Mouse (Mus musculus) adrenal gland, postnatal 25 days (tissue): Measurements from ENCODE around the gene S1pr2. TPM values are rescaled to one million over a fixed set of nuclear protein-coding genes. Genes with fewer than 3 reads are reported as not detected.

Experiments
- DNase-seq: peaks from one replicate; pipeline ENCODE4 v3.0.0; 2021; ENCODE audit warnings: mixed read lengths
- microRNA-seq, 2 experiments: library from miRNA; unstranded; fragments of <30 nt; microRNA quantifications; one replicate each; pipeline ENCODE4 v1.2.0; 2021
- total RNA-seq: library from RNA; stranded (reverse); gene quantifications from 2 replicates; pipeline ENCODE4 v1.2.3, GENCODE M21; 2021

The S1pr2 gene
- total RNA-seq, 1 experiment from 2014 or later: 16.9 TPM

DNA sequence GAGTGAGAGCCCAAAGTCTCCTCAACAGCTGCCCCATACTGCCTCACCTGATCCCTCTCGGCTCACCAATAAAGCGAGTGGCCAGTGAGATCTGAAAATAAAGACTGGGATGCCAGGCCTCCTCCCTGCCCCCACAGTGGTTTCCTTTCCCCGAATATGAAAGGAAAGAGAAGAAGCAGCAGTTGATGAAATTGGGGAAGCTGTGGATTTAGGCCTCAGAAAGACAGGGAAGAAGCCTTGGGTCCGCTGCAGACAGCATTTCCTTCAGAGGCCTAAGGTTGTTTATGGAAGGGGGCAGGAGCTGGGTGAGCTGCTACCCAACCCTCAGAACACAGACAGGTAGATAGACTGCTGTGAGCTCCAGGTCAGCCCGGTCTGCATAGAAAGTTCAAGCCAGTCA, 9.8 kb downstream of the S1pr2 start:
- DNase-seq: no peak

DNA sequence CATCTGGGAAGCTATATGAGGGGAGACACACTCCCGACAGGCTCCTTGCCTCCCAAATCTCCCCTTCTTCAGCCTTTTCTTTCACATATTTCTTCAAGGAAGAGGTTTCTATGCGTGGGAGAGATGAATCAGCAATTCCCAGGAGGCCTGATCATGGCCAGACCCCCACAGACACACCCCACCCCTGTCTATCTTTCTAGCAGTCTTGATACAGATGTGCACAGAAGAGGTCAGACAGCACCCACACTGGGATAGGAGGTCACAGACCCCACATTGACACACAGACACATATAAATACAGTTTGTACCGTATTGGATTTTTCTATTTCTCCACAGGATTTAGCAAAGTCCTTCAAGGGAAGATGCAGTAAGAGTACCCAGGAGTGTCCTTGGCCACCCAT, 10.6 kb downstream of the S1pr2 start:
- DNase-seq: no peak

DNA sequence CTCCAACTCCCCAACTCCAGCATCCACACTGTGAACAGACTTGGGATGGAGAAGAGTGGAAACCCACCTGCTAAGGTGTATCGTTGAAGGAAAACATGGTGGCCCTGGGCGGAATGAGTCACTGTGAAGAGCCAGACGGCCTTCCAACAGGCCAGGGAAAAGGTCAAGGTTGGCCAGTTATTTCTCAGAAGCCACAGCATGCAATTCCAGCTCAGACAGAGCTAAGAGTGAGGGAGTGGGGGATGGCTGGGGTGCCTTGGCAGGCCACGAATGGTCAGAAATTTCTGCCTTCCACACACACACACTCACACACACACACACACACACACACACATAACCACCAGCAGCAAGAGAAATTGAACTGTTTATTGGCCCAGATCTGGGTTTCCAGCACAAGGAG, 11.0 kb downstream of the S1pr2 start:
- DNase-seq: peak; percentile 58

DNA sequence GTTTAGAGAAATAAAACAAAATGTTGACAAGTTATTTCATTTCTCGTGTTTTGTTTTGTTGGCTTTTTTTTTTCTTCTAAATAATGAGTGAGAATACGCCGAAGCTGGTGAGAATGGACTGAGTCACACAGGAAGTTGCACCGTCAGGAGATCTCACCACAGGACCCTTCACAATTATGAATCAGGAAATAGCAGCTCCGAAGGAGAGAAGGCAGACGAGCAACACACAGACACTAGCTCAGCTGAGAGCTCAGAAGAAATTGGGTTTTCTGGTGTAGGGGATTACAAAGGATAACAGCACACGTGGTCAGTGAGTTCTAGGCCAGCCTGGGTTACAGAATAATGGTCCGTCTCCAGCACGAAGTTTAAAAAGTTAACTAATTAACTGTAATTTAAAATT, 15.0 kb downstream of the S1pr2 start:
- no peak for DNase-seq

DNA sequence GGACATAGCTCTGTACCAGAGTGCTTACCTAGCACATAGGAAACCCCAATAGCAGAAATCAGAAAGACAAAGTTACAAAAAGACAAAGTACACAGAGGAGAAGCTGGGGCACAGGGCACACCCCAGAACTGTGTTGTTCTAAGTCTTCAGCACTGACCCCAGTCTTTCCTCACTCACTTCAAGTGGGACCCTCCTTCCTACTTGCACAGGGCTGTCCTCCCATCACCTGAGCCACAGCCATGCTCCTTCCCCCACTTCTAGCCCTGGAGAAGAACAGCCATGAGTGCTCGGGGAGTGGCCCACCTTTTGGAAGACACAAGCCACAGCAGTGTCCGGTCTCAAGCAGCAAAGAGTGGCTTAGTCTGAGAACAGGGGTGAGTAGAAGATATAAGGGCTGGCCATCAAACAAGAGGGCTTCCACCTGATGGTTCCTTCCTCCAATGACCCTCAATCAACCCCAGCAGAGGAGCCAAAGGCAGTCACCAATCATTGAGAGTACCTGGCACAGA, 17.1 kb downstream of the S1pr2 start, which contains the start of gene Dnmt1:
Gene Dnmt1, minus strand, starts transcription at position 459 of the 509 bp plus-strand sequence.
- DNase-seq: no peak

DNA sequence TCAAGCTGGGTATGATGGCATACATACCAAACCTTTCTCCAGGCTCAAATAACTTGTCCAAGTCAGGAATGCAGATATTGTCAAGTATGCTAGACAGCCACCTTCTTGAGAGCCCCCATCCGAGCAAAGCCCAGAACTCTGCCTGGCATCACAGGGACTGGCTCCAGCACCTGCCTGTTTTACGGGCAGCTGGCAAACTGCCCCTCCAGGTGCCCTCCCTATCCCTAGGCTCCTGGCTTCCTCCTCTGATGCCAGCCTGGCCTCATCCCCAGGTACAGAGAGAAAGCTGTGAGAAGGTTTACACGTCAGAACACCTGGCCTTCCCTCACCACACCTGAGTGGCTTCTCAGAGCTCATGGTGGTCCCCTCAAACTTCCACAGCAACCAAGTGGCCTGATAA, 19.6 kb downstream of the S1pr2 start:
- DNase-seq: no peak

DNA sequence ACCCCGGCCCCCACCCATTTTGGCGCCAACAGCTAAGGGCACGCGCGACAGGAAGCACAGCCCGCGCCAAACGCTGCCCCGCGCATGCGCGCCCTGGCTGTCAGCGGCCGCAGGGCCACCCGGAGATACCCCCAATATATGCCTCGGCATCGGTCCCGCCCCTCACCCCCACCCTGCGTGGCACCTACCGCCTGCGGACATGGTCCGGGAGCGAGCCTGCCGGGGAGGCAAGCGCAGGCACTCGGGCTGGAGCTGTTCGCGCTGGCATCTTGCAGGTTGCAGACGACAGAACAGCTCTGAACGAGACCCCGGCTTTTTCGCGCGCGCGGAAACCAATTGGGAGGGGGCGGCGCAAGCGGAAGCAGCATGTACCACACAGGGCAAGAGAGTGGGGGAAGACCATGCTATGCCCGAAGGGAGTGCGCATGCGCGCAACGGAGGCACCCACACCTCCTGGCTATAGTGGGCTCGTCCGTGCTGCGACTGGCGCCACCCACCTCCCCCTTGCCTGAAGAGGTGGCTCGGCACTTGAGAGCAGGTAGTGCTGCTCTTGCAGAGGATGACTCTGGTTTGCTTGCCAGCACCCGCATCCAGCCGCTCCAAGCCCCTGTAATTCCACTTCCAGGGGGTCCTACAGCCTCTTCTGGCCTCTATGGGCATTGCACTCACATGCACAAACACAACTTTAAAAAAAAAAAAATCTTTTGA, 23.9 kb downstream of the S1pr2 start:
- peak; percentile 96 for DNase-seq

DNA sequence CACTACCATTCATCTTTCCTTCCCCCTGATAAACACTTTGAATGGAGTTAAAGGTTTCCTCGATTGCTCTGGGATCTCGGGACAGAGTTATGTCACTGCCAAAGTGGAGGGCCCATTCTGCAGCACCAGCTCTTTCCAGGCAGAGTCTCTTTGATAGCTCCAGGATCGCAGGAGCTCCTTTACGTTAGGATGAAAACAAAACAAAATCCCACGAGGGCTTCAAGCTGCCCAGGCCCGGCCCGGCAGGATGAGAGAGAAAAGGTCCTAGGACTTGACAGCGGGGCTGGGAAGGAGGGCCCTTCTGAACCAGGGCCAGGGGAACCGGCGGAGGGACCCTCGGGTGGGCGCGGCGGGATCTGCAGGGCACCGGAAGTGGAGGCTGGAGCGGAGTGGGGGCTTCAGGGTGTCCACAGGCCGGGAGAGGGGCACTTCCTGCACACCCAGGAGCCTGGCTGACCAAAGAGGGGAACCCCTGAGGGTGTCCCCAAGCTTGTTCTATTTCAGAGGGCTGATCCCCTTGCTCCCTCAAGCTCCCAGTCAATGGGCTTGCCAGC, 24.5 kb downstream of the S1pr2 start:
- DNase-seq: no peak

DNA sequence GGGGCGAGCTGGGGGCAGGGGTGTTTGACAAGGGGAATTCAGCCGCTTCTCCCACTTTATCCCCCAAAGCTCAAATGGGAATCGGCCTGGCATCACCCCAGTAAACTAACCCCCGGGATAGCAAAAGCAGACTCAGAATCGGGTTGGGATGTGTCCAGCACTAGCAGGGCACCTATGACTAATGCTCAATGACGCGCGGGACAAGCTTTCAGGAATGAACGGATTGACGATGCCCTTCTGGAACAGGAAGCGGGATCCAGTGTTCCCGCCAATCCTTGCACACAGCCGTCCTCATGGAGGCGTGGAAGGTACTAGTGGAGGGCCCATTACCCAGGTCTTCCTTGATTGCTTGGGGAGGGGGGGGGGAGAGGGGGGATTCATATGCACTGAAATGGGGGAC, 25.1 kb downstream of the S1pr2 start:
- peak; percentile 72 for DNase-seq

DNA sequence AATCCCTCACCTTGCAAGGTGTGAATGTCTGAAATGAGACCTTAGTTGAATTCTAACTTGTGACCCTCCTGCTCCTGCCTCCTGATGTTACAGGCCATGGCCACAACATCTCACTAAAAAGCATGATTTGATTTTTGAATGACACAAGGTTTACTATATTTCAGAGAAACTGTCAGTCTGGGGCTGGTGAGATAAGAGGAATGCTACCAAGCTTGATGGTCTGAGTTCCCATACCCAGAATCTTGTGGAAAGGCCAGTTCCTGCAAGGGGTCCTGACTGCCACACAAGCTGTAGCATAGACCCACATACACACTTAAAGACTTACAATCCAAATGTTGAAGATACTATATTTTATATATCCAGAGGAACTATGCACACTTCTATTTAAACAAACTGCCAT, 26.2 kb downstream of the S1pr2 start:
- no peak for DNase-seq

DNA sequence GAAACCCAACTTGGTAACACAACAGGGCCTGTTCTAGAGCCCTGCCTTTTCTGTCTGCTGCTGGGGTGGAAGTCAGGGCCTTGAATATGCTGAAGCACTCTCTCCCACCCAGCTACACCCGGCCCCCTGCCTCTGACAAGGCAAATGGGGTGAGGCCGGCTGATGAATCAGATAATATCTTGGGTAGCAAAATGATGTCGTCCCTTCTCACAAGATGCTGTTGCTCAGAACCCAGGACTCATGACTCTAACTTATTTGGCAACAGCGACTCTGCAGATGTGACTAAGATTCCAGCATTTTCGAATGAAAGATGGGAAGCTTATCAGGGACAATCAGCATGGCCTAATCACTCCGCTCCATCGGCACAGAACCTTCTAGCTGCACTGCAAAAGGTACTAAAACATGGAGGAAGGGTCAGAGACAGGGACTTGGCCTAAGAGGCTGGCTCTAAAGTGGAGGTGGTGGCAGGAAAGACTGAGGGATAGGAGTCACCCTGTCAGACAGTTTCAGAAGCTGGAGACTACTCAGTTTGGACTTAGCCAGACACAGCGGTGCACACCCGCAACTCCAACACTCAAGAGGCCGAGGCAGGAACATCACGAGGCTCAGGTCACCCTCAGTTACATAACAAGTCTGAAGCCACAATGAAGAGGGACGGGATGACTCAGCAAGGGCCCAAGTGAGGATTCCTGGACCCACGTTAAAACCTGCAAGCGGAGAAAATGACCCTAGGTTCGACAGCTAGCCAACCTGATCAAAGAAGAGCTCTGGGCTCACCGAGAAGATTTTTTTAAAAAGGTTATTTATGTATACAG, 30.3 kb downstream of the S1pr2 start:
- no peak for DNase-seq

DNA sequence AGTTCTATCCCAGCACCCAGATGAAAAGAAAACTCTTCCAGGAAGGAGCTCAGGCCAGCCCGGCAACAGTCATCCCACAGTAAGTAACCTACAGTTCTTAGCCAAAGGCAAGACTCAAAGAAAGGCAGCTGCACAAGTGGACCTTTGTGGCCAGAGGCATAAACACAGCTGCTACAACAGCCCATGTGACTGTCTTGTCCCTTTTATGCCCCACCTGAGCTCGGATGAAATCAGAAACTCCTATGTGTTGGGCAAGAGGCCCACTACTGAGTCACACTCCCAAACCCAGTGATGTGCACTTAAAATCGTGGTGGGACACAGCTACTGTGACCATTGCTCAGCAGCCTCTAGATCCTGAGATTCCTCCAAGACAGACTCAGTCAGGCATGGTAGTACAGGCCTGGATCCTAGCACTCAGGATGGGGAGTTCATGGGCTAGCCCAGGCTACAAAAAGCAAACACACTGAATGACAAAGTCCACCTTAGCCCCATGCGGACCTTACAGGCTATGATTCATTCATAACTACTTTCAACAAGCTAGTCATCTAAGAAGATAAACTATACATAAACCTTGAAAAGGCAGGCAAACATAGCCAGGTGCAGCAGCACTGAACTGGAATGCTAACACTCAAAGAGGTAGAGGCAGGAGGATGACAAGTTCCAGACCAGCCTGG, 31.7 kb downstream of the S1pr2 start:
- no peak for DNase-seq

DNA sequence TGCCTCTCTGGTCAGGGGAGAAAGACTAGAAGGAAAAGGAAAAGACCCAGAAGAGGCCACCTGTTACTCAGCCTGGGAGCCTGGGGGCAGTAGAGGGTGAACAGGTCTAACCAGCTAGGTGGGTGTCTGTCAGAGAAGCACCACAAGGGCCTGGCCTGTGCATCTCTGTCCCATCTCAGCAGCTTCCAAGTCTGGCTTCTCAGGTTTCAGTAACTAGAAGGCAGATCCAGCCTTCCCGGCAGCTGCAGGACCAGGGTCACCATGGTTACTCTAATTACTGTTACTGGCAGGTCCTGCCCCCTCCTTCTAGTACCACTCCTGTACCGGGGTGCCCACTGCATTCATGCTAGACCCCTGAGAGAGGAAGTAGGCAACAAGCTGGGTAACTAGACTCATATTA, 32.7 kb downstream of the S1pr2 start:
- no peak for DNase-seq

DNA sequence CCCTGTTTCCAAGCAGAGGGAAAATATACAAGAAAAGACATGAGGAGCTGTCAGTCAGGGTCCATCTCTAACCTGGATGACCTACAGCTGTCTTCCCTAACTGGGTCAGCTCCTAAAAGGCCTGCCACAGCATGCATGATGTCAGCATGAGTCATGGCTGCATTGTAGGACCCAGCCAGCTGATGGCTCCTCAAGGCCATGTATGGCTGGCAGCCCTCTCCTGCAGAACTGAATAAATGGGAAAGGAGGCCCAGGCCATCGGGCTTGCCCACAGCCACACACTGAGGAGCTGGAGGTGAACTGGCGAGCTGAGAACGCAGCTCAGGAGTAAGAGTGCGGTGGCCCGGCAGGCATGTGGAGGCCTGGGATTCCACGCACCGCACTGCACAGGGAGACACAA, 33.2 kb downstream of the S1pr2 start:
- peak; percentile 74 for DNase-seq

DNA sequence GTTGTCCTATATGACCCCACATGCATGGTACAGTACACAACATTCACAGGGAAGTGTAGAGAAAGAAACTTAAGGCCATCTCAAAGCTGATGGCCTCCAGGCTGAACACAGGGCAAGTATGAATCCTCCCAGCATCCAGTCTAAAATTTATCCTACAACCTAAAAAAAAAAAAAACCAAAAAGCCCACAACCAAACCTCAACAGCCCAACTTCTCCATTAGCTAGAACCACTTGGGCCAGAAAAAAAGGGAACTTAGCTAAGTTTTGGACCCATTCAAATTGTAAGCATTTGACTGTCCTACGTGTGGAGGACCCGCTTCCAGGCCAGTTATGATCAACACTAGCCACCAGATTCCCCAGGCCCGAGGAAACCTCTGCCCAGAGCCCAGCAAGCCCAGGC, 53.3 kb downstream of the S1pr2 start:
- DNase-seq: no peak

DNA sequence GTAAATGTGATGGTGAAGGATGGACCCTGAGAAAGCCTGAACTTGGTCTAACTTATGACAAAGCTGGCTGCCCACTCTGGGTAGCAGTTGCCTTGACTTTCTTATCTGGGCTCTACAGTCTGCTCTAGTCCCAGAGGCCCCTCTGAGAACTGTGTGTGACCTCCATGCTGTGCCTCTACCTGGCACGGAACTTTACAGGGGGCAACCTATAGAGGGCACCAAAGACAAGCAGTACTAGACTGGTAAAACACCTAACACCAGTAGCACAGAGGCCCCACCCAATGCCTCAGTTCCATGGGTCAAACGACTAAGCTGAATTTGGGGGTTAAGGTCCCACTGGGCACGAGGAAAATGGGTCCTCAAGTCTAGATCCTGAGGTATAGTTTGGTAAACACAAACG, 60.4 kb downstream of the S1pr2 start:
- DNase-seq: no peak

Small RNAs within 50 kb of the gene (microRNA-seq; reads per million reads assigned to microRNA genes)
- 0.36 to 0.69 reads per million in 2 experiments for gene Mir7081

Other genes with a start within 250 kb of the S1pr2 start
- 0.46 and 0.52 TPM in 2 replicates for gene Olfm2, start 230.4 kb downstream of the S1pr2 start, total RNA-seq
- gene Col5a3, start 161.7 kb downstream of the S1pr2 start, total RNA-seq: 178 and 222 TPM in 2 replicates
- gene Rdh8, start 158.3 kb downstream of the S1pr2 start, total RNA-seq: not detected in 2 replicates
- 22.5 and 33.4 TPM in 2 replicates for gene A230050P20Rik, start 108.1 kb downstream of the S1pr2 start, total RNA-seq
- gene Angptl6, start 97.1 kb downstream of the S1pr2 start, total RNA-seq: 2.9 and 3.7 TPM in 2 replicates
- gene Ppan, start 88.6 kb downstream of the S1pr2 start, total RNA-seq: 37.2 and 37.3 TPM in 2 replicates
- 143 and 150 TPM in 2 replicates for gene Eif3g, start 78.2 kb downstream of the S1pr2 start, total RNA-seq
- 61.3 and 68.1 TPM in 2 replicates for gene Dnmt1, start 16.9 kb downstream of the S1pr2 start, total RNA-seq
- 113 and 122 TPM in 2 replicates for gene Mrpl4, start 26.0 kb upstream of the S1pr2 start, total RNA-seq
- gene Icam1, start 39.2 kb upstream of the S1pr2 start, total RNA-seq: 6.5 and 8.9 TPM in 2 replicates
- gene Icam4, start 52.6 kb upstream of the S1pr2 start, total RNA-seq: 1.6 and 1.9 TPM in 2 replicates
- gene Icam5, start 55.3 kb upstream of the S1pr2 start, total RNA-seq: 0.43 and 0.49 TPM in 2 replicates
- gene Zglp1, start 90.3 kb upstream of the S1pr2 start, total RNA-seq: not detected in 2 replicates
- gene Gm49373, start 96.3 kb upstream of the S1pr2 start, total RNA-seq: 0.52 TPM in 1 of 2 replicates, not detected in the other
- gene Fdx1l, start 96.8 kb upstream of the S1pr2 start, total RNA-seq: 32.4 and 36.5 TPM in 2 replicates
- 2.5 and 9.4 TPM in 2 replicates for gene Gm38431, start 115.2 kb upstream of the S1pr2 start, total RNA-seq
- 52.1 and 60.0 TPM in 2 replicates for gene Raver1, start 115.2 kb upstream of the S1pr2 start, total RNA-seq
- 17.7 and 22.4 TPM in 2 replicates for gene Tyk2, start 154.5 kb upstream of the S1pr2 start, total RNA-seq
- 190 and 202 TPM in 2 replicates for gene Cdc37, start 173.2 kb upstream of the S1pr2 start, total RNA-seq
- 12.9 and 13.1 TPM in 2 replicates for gene Pde4a, start 188.9 kb upstream of the S1pr2 start, total RNA-seq